Mouse (Mus musculus): Measurements from ENCODE around the gene Ubr3.

- TF ChIP-seq CTCF (IDR thresholded peaks at IDR 0.05; ENCODE audit: low read depth, low read length) (no peak), POLR2A (IDR thresholded peaks at IDR 0.05; ENCODE audit: extremely low read depth, insufficient read depth, low read length) (no peak)
Measured at GRCm38 (mm10) chr2:69999097-69999770, 102.2 kb downstream of the Ubr3 start.
